Mouse (Mus musculus) MEL (cell line): ENCODE measurements around the gene Zcchc10.

ENCODE experiments used
- CTCF ChIP-seq, 3 experiments: IDR thresholded peaks in 2 of 3; conservative IDR thresholded peaks in 1 of 3; 2 replicates each; pipeline ENCODE4 v1.5.1; 2011 to 2012; ENCODE audit warnings: low read length in 3 of 3, low read depth in 2 of 3, mild to moderate bottlenecking in 2 of 3, improper control_type of control experiment in 1 of 3, inconsistent platforms in 1 of 3, mixed read lengths in 1 of 3, moderate library complexity in 1 of 3; ENCODE audit not compliant: control insufficient read depth in 1 of 3, insufficient read depth in 1 of 3, poor library complexity in 1 of 3, severe bottlenecking in 1 of 3
- E2F4 ChIP-seq: IDR thresholded peaks from 2 replicates; pipeline ENCODE4 v1.6.1; 2011; ENCODE audit warnings: low read depth, low read length, improper control_type of control experiment, borderline replicate concordance
- ELF1 ChIP-seq: IDR thresholded peaks from 2 replicates; pipeline ENCODE4 v1.6.1; 2014; ENCODE audit warnings: low read depth, mild to moderate bottlenecking, inconsistent platforms, low read length, improper control_type of control experiment, moderate library complexity
- MAX ChIP-seq: IDR thresholded peaks from 2 replicates; pipeline ENCODE4 v1.6.1; 2011; ENCODE audit warnings: low read length, improper control_type of control experiment
- NELFE ChIP-seq: IDR thresholded peaks from 2 replicates; pipeline ENCODE4 v1.6.1; 2011; ENCODE audit warnings: low read depth, low read length, improper control_type of control experiment
- POLR2A ChIP-seq, 2 experiments: IDR thresholded peaks; 2 replicates each; pipeline ENCODE4 v1.6.1; 2011 to 2012; ENCODE audit warnings: low read length in 2 of 2, mild to moderate bottlenecking in 2 of 2, control low read depth in 1 of 2, improper control_type of control experiment in 1 of 2, low read depth in 1 of 2, moderate library complexity in 1 of 2; ENCODE audit not compliant: control insufficient read depth in 1 of 2, insufficient read depth in 1 of 2, poor library complexity in 1 of 2
- RCOR1 ChIP-seq: IDR thresholded peaks from 2 replicates; pipeline ENCODE4 v1.6.1; 2012; ENCODE audit warnings: low read depth, mild to moderate bottlenecking, inconsistent platforms, low read length, improper control_type of control experiment
- TCF12 ChIP-seq: IDR thresholded peaks from 2 replicates; pipeline ENCODE4 v1.6.1; 2014; ENCODE audit warnings: low read depth, mild to moderate bottlenecking, inconsistent platforms, low read length, improper control_type of control experiment, moderate library complexity
- USF2 ChIP-seq, 2 experiments: IDR thresholded peaks; 2 replicates each; pipeline ENCODE4 v1.6.1; 2011 to 2012; ENCODE audit warnings: improper control_type of control experiment in 2 of 2, low read length in 2 of 2, borderline replicate concordance in 1 of 2, inconsistent platforms in 1 of 2, low read depth in 1 of 2, mild to moderate bottlenecking in 1 of 2; ENCODE audit not compliant: insufficient read depth in 1 of 2
- ZNF384 ChIP-seq: IDR thresholded peaks from 2 replicates; pipeline ENCODE4 v1.6.1; 2012; ENCODE audit warnings: low read depth, mild to moderate bottlenecking, inconsistent platforms, low read length, improper control_type of control experiment

DNA sequence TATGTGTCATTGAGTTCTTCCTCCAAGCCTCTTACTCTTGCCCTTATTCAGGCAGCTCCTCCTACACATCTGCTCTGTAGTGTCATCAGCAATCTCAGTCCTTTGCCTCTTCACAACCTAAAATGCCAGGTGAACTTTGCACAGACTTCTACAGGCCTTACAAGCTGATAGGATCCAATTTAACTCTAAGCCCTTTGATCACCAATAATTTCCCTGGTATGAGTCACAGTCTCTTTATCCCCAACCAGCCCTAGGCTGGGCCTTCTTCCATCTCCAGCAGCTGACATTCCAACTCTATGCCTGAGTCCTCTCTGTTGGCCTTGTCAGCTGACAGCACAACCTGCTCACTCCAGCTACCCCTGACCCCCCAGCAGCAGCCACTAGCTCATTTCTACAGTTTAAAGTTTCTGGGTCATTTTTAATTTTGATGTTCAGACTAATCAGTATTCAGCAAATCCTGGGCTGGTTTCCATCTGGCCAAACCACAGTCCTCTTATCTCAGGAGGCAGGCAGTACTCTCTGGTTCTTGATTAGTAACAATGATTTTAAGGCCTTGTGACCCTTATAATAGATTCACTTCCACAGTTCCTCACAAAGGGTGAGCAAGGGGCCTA lies 16.1 kb upstream of the Zcchc10 start:
- no peak for TF ChIP-seq USF2 (IDR thresholded peaks at IDR 0.05; ENCODE audit: borderline replicate concordance in 1 of 2, insufficient read depth in 1 of 2, low read depth in 1 of 2, low read length in 2 of 2)
- TF ChIP-seq RCOR1 = peak; percentile 100
- TF ChIP-seq CTCF (IDR thresholded peaks at IDR 0.05 in 2 of 3, conservative IDR thresholded peaks at IDR 0.05 in 1 of 3; ENCODE audit: control insufficient read depth in 1 of 3, insufficient read depth in 1 of 3, low read depth in 2 of 3, low read length in 3 of 3, poor library complexity in 1 of 3, severe bottlenecking in 1 of 3) = no peak
- TF ChIP-seq POLR2A (IDR thresholded peaks at IDR 0.05; ENCODE audit: control insufficient read depth in 1 of 2, insufficient read depth in 1 of 2, low read depth in 1 of 2, low read length in 2 of 2, poor library complexity in 1 of 2) = no peak
- peak; percentile 72 for TF ChIP-seq MAX
- no peak for TF ChIP-seq NELFE
- no peak for TF ChIP-seq E2F4
- TF ChIP-seq ELF1 = 0 out of 2 replicates have a peak, but pooled peaks have one; percentile 41
- TF ChIP-seq ZNF384 = peak; percentile 77
- peak; percentile 99 for TF ChIP-seq TCF12
